Mouse (Mus musculus) c-Kit-positive CD71-positive TER-119-negative erythroid progenitor cells, embryonic 14.5 days (primary cell): ENCODE measurements around the gene Rbms1.
A peak's percentile ranks its signal among the peaks of the same experiment; 100 is the strongest.

Experiments used
- DNase-seq: peaks from one replicate; pipeline ENCODE4 v3.0.0-alpha.2; 2013; ENCODE audit warnings: low read depth

Rbms1 gene

DNA sequence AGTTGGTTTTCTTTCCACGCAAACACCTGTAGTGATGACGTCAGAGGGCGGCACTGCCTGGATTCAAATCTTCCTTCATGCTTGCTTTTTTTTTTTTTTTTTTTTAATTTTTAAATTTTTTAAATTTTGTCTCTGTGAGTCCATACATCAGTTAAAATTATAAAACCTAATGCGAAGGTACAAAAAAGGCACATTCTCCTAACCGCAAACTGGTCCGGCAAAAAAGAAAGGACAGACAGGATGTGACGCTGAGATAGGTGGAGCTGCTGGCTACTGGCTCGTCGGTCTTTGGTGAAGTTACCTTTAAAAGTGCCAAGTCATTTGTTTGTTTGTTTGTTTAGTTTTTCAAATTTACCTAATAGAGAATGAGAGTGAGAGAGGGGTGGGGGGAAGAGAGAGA is 211.7 kb downstream of the Rbms1 start:
- DNase-seq = no peak

DNA sequence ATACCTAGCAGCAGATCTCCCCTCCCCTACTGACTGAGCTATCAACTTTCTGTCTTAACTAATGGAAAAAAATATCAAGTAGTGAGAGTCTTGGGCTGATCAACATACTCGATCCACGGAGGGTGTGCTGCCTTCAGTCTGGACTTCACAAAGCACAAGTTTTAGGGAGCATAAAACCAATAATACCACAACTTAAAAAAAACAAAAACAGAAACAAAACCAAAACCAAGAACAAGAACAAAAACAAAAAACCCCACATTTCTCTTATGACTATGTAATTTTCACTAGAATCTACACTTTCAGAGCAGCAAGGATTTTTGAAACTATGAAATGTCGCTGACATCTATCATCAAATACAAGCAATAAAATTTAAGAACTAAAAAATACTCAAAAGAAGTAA is 212.4 kb downstream of the Rbms1 start:
- no peak for DNase-seq

DNA sequence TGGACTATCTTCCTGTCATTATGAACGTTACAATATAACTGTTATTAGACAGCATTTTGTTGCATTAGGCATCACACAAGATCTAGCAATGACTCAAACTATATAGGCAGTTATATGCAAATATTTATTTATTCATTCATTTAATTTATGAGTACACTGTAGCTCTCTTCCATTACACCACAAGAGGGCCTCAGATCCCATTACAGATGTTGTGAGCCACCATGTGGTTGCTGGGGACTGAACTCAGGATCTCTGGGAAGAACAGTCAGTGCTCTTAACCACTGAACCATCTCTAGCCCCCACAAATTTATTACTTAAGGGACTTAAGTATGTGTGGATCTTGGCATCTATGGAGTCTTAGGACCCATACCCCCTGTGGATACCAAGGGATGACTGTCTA is 214.4 kb downstream of the Rbms1 start:
- no peak for DNase-seq

DNA sequence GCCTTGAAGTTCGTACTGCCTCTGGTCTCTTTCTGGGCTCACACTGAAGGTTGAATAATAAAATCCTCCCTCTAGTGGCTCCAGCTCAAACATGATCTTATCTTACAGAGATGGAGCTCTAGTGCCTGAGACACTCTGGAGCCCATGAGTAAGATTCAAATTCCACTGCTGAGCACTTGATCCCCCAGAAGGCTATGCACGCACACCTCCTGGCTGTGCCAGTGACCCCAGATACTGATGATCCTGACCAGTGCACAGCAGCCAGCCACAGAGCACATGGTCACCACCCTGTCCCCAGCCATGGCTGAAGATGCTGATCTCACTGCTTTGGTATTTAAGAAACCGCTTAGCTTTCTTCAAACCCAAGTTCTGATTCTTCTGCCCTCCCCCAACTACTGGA is 215.4 kb downstream of the Rbms1 start:
- no peak for DNase-seq

DNA sequence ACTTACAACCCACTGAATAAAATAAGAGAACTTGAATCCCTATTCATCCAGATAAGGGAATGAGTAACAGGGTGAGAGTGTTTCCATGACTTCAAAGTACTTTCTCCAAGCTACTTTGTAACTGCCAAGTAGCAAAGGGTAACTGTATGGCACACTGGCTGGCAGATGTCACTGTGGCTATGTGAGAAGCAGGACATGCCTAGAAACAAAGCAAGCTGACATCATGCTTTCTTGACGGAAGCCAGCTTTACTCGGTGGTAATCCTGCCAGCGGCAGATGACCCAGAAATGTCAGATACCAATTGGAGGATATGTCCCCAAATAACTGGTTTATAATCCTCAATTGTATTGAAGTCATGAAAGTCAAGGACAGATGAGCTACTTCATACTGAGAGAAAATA is 218.3 kb downstream of the Rbms1 start:
- no peak for DNase-seq

DNA sequence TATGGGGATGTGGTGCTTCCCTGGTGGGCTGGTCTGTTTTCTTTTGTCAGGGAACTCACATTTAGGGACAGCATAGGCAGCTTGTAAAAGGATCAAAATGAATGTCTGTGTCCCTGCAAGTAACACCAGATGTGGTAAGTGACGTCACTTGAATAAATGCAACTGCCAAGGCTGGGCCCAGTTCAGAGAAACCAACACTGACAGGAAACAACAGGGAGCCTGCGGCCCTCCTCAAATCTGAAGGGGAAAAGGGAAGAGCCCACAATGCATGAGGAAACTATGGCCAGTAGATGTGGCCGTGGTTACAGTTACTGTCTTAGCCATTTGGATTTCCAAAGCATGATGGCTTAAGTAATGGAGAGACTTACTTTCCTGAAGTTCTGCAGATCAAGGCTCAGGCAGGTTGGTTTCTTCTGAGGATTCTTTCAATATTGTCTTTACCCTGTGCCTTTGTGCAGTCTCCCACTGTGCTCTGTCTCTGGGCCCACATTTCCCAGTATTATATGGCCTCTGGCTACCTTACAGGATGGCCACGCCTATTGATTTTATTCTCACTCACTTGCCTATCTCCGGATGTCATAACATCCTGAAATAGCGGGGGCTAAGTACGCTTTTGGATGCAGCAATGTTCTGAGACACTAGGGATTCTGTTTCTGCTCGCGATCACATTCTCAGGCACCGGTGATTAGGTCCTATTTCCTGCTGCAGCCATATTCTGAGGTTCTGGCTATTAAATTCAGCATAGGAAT is 223.4 kb downstream of the Rbms1 start:
- DNase-seq = no peak

DNA sequence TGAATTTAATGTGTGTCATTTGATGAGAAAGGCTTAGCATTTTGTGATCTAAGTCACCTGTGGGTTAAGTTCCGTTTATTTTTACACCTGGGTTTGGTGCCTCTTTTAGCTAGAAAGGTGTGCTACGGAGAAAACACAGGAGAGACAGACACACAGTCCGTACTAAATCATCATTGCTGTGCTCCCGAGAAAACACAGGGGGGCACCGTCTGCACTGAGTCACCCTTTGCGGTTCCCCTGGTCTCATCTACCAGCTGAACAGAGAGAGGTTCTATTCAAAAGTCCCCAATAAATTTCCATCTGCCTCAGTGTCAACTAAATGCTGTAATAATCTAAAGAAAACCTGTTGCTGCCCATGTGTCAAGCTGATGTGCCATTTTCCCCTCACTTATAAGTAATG is 232.1 kb downstream of the Rbms1 start:
- DNase-seq = no peak

DNA sequence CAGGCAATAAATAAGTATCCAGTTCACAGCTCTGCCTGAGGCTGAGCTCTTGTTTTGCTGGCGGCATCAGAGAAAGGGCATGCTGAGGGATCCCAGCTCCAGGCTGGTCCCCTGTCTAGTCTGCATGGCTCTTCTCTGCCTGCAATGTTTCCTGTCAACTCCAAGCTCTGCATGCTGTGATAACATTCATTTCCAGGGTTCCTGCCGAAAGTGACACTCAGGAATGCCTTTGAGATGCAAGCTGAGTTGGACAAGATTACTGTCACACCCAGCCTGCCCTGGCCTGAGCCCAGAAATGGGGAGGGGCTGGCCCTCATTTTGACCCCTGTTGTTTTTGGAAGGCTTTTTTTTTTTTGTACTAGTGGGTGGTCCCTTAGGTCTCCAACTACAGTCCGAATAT is 233.0 kb downstream of the Rbms1 start:
- DNase-seq = no peak

DNA sequence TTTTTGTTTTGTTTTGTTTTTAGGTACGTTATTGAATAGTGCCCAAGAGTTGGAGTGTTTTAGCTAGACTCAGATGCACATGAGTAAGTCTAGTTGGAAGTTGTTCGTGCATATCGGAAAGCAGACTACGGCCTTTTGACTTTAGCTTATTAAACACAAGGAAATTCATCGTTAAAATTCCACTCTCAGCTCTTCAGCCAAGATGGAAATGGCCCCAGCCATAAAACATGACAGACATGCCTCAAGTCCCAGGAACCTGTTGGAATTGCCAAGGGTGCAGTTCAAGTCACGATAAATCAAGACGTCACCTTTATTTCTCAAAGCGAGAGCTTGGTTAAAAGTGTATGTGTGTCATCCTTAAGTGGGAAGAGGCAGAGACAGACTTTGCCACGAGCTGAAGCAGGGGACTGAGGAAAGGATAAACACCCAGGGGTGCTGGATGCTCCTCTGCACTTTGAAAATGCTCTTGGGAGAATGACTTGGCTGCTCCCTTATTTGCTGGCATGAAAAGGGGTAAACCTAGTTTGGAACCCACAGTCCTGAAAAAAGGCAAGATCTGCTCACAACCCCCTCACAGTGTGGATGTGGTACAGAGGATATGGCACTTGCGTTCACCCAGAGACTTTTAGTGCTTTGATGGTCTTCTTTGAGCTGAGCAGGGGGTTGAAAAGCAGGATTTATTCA is 233.9 kb downstream of the Rbms1 start:
- no peak for DNase-seq

DNA sequence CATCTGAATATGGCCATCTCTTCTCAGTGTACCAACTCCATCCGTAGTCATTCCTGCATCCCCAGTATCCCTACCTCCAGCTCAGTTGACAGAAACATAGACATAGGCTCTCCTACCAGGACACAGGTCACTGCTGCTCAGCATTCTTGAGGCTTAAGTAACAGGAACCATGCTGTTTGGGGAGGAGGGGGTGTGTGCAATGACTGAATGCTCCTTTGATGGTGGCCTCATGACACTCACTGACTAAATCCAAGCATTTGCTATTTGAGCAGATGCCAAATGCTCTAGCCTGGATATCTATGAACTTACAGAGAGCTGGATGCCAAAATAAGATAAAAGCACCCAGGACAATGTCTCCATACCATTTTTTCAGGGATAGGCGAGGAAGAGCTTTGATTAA is 238.3 kb downstream of the Rbms1 start:
- no peak for DNase-seq

DNA sequence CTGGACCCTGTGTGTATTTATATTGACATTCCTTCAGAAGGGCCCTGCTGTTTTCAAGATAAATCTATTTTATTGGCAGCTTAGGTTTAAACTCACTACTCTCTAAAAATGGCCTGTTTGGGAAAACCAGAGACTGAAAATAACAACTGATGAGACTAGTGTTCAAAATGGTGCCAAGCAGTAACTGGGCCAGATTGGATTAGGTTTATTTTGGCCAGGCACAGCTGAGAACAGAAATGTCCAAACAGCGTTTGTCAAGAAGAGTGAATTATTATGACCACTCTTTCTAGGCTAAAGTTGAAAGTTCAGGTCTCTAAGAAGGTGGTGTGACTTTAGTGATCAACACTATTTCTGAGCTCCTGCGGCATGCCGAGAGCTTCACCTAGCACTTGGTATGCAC is 240.0 kb downstream of the Rbms1 start:
- DNase-seq = no peak

DNA sequence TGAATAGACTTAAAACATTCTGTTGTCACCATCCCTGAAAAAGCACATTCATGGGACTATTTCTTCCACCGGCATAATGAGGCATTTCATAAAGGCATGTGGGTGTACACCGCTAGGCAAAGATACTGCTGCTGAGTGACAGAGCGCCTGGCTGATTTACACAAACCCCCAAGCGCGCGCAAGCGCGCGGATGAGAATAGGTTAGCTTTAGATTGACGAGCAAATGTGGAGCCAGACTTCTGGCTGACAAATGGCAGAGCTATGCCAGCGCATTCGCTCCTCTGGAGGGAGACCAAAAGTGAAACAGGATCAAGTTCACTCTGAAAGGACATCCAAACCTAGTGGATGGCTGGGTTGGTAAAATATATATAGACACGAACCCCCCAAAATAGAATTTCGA is 240.5 kb downstream of the Rbms1 start, which contains the start of gene Itgb6:
Itgb6 (minus strand) TSS at position 130 of the 400 bp plus-strand sequence.
- no peak for DNase-seq

DNA sequence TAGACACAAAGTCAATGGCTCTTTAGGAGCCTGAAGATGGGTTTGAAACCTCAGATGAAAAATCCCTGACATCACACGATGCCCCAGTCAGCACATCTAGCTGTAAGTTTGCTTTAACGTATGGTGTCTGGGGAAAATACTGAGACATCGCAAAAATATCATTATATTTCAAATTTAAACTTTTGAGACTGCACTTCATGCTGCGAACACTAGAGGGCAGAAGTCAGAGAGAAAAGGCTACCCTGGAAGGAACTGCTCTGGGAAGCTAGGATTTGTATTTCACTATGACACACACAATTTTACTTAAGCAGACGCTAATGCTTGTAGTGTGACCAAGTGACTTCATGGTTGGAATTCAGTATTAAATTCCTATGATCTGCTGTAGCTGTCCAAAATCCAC is 242.1 kb downstream of the Rbms1 start:
- peak; percentile 11 for DNase-seq

DNA sequence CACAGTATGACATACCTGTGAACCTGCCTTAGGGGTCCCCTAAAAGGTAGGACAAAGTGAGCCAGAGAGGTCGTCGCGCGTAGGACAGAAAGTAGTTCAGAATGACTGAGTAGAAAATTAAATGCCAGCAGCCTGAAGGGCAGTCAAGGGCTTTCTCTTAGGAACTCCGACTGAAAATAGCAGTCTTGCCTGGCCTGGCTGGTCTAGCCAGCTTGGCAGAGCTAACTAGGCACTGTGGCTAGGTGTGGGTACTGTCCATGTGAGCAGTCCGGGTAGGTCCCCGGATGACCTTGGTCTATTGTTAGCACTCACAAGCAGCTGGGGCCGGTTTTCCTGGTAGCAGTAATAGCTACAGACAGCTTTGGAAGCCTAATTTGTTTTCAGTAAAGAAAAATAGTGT is 242.8 kb downstream of the Rbms1 start:
- DNase-seq = no peak

DNA sequence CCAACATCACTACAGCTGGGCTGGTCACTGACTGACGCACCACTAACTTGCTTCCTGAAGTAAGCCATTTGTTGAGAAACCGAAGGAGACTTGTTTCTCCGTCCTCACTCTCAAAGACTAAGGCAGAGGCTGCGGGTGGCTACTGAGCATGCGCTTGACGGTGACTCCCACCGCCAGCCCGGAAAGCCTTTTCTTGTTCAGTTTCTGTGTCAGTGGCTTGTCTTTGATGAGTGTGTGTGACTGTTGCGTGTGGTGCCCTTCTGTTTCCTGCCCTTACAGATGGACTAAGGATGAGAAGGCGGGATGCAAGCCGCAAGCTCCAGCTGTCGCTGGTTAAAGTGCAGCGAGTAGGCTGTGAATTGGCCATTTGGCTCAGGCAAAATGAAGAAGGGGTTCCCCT is 245.6 kb downstream of the Rbms1 start:
- no peak for DNase-seq

DNA sequence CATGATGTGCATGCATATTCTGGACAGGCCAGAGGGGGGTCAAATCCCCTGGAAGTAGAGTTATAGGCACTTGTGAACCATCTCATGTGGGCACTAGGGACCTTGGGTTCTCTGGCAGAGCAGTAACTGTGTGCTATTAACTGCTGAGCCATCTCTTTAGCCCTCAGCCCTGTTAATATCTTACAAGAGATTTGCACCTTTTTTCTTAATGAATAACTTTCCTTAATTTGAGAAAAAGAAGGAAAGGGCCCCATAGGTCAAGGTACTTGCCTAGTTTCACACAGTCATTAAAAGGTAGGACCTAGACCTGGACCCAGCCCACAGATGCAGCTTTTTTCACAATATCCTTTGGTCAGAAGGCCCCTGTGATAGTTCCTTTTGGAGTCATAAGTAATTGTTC is 246.4 kb downstream of the Rbms1 start:
- no peak for DNase-seq

DNA sequence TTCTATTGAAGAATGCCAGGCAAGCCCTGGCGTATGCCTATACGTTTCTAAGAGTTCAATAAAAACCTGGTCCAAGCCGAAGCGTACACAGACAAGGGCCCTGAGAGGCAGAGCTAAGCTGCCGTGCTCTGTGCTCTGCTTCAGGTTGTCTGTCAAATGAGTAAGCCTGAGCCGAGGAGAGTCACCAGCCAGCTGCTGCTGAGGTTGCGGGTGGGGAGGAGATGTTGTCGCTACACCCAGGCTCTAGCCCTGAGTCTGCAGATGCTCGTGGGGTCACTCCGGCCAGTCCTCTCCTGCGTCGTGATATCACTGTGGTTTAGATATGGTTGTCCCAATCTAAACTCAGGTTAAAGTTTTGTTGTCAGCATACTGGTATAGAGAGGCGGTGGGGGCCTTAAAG is 247.2 kb downstream of the Rbms1 start:
- no peak for DNase-seq

DNA sequence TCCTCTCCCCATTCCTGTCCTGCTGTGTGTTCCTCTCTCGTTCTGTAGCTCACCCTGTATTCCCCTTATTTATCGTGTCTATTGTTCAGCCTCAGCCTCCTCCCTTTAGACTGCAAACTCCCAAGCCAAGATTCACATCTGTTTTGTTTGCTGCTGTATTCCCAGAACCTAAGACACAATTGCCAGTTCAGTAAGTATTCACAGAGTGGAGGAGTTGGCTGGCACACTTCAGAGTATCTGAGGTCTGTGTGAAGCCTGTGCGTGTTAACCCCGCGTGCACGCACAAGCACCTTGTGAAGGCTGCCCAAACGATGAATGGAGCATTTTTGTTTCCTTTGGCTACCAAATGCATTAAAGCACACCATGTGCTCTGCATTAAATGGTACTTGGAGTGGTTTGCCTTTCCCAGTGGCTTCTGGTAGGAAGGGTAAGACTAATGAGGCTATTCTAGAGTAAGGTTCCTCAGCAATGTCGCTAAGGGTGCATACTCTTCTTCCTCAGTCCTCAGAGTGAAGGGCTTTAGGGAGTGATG is 248.0 kb downstream of the Rbms1 start:
- no peak for DNase-seq

DNA sequence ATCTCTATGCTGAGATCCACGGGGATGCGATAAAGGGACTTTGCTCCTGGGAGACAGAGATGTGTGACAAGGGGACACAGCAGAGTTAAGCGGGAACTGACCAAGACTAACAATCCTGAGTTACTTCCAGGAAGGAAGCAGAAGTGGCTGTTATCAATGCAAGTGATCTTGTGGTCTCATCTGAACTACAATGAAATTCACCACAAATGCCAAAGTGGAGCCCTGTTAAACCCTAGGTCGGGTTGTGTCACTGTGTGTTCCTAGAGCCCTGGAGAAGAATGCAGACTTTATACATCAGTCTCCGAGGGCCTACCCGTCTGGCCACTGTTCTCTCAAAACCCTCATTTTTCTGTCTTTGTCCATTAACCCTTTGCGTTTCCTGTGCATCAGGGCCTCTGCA is 248.5 kb downstream of the Rbms1 start:
- DNase-seq = no peak

DNA sequence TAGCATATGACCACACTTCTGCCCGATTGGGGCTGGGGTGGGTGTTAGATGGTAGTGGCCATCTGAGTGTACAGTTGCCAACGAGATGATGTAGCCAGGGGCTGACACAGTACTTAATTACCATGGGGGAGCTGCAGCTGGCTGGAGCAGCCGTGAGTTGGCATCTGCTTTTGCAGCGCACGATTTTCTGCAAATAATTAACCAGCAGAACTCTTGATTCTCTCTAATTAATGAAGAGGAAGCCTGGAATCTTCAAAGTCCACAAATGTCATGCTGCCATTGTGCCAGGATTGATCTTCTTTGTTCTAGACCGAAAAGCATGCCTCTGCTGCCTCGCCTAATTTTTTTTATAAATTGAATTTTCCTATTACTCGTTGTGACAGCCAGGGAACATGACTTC is 249.1 kb downstream of the Rbms1 start:
- no peak for DNase-seq

DNA sequence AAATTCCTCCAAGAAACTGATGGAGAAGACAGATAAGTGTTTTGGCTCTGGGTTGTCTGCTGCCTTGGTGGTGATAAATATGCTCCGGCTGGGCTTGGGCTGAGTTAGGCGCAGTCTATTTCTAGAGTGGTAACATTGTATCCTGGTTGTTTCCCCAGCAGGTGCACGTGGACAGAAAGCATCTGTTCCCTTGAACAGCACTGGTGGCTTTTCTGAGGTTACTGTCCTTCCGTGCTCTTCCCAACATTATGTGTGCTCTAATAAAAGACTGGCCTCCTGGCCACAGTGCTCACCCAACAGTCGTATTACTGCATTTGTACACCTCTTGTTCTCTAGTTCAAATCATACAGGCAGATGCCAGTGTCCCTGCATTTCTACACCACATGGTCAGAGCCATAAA is 250.1 kb downstream of the Rbms1 start:
- DNase-seq = no peak

DNA sequence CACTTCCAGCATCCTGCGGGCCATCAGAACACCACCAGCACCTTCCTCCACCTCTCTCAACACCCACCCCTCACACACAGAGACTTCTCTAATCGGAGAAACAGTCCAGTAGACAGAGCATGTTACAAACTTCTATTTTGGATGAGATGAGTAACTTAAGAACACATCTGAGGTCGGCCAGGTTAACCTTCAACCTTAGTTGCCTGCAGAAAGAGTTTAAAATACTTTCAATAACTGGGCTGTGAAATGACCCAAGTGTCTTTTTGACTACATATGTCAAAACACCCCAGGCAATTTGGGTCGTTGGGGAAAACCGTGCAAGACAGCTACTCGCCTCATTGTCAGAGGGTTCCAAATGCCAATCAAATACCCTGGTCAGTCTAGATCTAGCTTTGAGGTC is 250.5 kb downstream of the Rbms1 start:
- no peak for DNase-seq

DNA sequence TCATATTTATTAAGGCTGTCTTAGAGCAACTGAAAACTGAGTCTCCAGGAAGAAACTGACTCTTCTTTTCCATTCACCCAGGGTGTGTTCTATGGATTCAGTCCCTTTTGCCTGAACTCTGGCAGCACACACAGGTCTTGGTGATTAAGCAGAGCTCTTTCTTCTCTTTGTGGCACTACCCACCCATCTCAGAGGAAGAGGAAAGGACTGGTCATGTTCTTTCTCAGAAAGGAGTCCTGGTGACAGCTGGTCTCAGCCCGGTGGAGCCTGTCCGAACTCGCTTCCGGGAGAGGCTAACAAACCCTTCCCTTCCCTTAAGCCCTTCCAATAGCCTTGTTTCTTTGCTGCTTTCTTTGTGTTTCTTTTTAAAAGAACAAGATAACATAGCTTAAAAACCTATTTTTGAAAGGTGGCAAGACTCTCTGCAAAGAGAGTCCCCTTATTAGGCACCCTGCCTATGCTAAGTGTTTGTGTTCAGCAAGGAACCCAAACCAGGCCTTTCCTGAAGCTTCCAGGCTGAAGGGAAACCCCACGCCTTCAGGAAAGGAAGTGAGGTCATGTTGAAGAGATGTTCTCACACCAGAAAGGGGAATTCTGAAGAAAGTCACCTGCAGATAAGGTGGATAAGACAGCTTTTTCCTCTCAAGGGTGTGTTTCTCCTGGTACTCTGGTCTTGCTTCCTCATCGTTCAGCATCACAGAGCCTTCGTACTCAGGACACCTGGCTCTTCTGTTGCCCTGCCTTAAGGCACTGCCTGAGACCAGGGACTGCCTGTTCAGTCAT is 251.7 kb downstream of the Rbms1 start:
- no peak for DNase-seq
